Mouse (Mus musculus) spleen, adult 10 weeks (tissue): Measurements from ENCODE around the gene Tekt5. TPM values are rescaled to one million over a fixed set of nuclear protein-coding genes. Genes with fewer than 3 reads are reported as not detected.

ENCODE experiments used
- polyA plus RNA-seq: library from polyadenylated mRNA; stranded (reverse); fragments of 350-450 nt; fragmentation: Illumina TruSeq; extraction: RNeasy Lipid Tissue Mini Kit (QIAGEN cat#74804); gene quantifications from one replicate; pipeline ENCODE4 v1.2.3, GENCODE M21; 2015; ENCODE audit warnings: low replicate concordance; ENCODE audit not compliant: insufficient read depth

Gene Tekt5
- not detected for polyA plus RNA-seq

DNA sequence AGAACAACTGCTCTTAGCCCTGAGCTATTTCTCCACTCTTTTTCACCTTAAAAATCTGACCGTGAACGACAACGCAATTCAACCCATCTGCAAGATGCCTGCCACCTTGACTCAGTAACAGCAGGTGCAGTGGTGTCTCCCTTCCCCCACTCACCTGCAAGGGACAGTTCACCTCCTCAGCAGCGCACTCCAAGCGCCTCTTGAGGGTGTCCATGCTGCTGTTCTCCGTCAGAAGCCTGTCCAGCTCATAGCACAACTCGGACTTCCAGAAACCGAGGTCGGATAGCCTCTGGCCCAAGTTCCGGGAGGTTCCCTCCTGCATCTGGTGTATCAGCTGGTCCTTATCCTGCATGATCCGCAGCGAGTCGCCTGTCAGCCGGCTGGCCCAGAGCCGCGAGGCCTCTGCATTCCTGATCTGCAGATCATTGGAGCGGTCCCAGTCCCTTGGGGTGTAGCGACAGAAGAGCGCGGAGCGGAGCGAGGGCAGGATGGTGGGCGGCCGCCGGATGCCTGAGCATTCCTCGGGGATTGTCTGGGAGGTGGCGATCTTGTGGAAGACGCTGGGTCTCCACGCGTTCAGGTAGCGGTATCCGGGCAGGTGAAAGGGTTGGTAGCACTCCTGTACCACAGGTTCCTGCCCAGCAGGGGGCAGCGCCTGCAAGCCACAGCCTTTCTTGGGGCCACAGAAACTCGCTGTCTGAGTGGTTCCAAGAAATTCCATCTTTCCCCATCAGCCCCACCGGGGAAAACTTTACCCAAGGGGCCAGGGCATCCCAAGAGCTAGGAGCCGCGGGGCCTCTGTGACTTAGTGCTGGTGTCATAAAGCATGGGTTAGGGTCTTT, at the start of gene Tekt5:
Tekt5 (minus strand) TSS at position 792 of the 842 bp plus-strand sequence.

DNA sequence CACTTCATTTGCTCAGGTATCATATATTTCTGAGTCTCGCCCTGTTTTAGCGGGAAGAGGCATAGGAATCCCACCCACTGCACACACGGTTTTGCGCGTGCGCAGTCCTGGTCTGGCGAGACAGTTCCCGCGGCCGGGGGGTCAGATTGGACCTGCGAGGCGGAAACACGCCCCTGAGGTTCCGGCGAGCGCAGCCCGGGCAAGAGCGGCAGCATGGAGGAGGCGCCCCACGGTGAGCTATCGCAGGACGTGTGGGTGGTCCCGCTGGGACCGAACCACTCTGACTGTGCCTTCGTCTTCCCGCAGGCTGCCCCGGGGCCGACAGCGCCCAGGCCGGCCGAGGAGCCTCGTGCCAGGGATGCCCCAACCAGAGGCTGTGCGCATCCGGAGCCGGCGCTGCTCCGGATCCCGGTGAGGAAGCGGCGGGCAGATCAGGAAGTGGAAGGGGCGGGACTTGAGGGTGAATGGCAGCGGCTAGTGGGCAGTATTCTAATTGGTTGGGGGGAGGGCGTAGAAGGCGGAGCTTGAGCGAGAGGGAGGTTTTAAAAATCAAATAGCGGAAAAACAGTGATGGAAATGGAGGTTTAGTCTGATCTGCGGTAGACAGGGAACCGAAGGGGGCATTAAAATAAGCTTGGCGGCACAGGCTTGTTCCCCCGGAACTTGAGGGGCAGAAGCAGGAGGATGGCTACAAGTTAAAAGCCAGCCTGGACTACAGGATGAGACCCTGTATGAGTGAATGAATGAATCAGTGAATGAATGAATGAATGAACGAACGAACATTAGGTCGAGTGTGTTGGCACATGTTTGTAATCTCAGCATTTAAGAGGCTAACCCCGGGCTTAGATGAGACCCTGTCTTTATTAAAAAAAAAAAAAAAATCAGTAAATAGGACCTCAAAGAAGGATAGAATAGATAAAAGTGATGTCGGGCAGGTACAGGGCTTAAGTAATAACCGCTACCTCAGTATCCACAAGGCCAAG, 16.8 kb upstream of the Tekt5 start, which contains the start of gene Nubp1:
Nubp1 (plus strand) TSS at position 185 of the 983 bp plus-strand sequence.

DNA sequence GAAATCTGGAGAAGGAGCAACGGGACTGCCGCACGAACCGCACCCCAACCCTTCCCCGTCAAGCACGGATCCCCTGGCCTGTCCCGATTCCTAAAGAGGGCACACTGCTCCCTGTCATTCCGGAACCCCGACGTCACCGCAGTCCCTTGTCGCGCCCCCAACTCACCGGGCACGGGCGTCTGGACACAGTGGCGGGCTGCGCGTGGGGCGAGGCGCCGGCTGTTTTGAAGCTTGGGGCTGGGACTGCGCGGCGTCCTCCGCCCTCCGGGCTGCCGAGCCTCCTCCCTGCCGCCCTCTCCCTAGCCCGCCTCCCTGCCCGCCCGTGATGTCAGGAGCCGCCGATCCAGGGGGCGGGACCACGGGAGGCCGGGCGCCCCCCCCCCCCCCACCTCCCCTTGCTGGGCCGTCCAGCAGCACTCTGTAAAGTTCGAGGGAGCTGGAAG, 81.6 kb downstream of the Tekt5 start, which contains the start of gene Emp2:
Emp2 (minus strand) TSS at position 323 of the 443 bp plus-strand sequence.

Other genes with a start within 250 kb of the Tekt5 start
- gene Rpl39l, start 225.3 kb downstream of the Tekt5 start, polyA plus RNA-seq = 0.66 TPM
- 0.46 TPM for gene Atf7ip2, start 202.8 kb downstream of the Tekt5 start, polyA plus RNA-seq
- gene Emp2, start 81.5 kb downstream of the Tekt5 start, polyA plus RNA-seq = 17.8 TPM
- 37.3 TPM for gene Nubp1, start 16.5 kb upstream of the Tekt5 start, polyA plus RNA-seq
- gene Tvp23a, start 51.9 kb upstream of the Tekt5 start, polyA plus RNA-seq = 0.52 TPM
- gene Ciita, start 84.6 kb upstream of the Tekt5 start, polyA plus RNA-seq = 81.6 TPM
- 16.5 TPM for gene Dexi, start 147.6 kb upstream of the Tekt5 start, polyA plus RNA-seq
- gene Clec16a, start 149.8 kb upstream of the Tekt5 start, polyA plus RNA-seq = 12.4 TPM